Mouse (Mus musculus): ENCODE results near the gene Prc1. TPM values are rescaled to one million over a fixed set of nuclear protein-coding genes. Genes with fewer than 3 reads are reported as not detected.

Prc1 gene
- polyA plus RNA-seq, 1 experiment: 12.2 TPM

GRCm38 (mm10) chr7:80341793-80342192 lies 47.5 kb downstream of the Prc1 start:
- TF ChIP-seq CTCF (IDR thresholded peaks at IDR 0.05; ENCODE audit: extremely low read depth, insufficient read depth, insufficient read length, insufficient replicate concordance) (no peak), POLR2A (IDR thresholded peaks at IDR 0.05; ENCODE audit: low read depth, low read length) (no peak)
- Histone ChIP-seq H3K4me3 (ENCODE audit: extremely low read depth, insufficient read depth, insufficient read length) (no peak overlapping the region), H3K27me3 (ENCODE audit: control insufficient read depth, insufficient read depth, low read length) (no peaks in the 10 kb centered on the region), H3K27ac (ENCODE audit: insufficient read depth, low read length) (no peak overlapping the region), H3K4me1 (ENCODE audit: control insufficient read depth, insufficient read depth, insufficient read length) (peaks cover 14% of the 10 kb centered on the region), H3K36me3 (ENCODE audit: control insufficient read depth, insufficient read depth, low read length) (peaks cover 4% of the 10 kb centered on the region; the same call in 1 of the 2 replicates)
- no peak for DNase-seq (ENCODE audit: low read depth in 1 of 2, low spot score in 2 of 2)
- WGBS: 82% methylated on average over 7 of the region's 7 CpGs

- 1% methylated on average over 25 of the region's 25 CpGs for WGBS
- Histone ChIP-seq H3K27ac (ENCODE audit: insufficient read depth, low read length) (peak within 1 kb of the TSS; percentile 87), H3K4me3 (ENCODE audit: extremely low read depth, insufficient read depth, insufficient read length) (peak within 1 kb of the TSS; percentile 82), H3K4me1 (ENCODE audit: control insufficient read depth, insufficient read depth, insufficient read length) (peaks cover 14% of the 10 kb centered on the region), H3K27me3 (ENCODE audit: control insufficient read depth, insufficient read depth, low read length) (no peaks in the 10 kb centered on the region), H3K36me3 (ENCODE audit: control insufficient read depth, insufficient read depth, low read length) (no peaks in the 10 kb centered on the region)
- TF ChIP-seq POLR2A (IDR thresholded peaks at IDR 0.05; ENCODE audit: low read depth, low read length) (peak; percentile 81), CTCF (IDR thresholded peaks at IDR 0.05; ENCODE audit: extremely low read depth, insufficient read depth, insufficient read length, insufficient replicate concordance) (peak; percentile 72; the same call in 1 of the 2 replicates)
- DNase-seq (ENCODE audit: low read depth in 1 of 2, low spot score in 2 of 2): peak; percentile 90 to 92
Observed at GRCm38 (mm10) chr7:80342858-80343257, 48.6 kb downstream of the Prc1 start, which contains the start of gene Hddc3. Hddc3 (plus strand) TSS chr7:80343104.

- WGBS: 26% methylated on average over 19 of the region's 19 CpGs
- peaks cover 14% of the 10 kb centered on the region for H3K4me1 ChIP-seq (ENCODE audit: control insufficient read depth, insufficient read depth, insufficient read length)
Observed at GRCm38 (mm10) chr7:80343270-80344018, 49.2 kb downstream of the Prc1 start.

GRCm38 (mm10) chr7:80346173-80346572 lies 51.9 kb downstream of the Prc1 start:
- Histone ChIP-seq H3K27me3 (ENCODE audit: control insufficient read depth, insufficient read depth, low read length) (no peaks in the 10 kb centered on the region), H3K36me3 (ENCODE audit: control insufficient read depth, insufficient read depth, low read length) (peaks cover 8% of the 10 kb centered on the region), H3K4me3 (ENCODE audit: extremely low read depth, insufficient read depth, insufficient read length) (no peak overlapping the region), H3K27ac (ENCODE audit: insufficient read depth, low read length) (no peak overlapping the region), H3K4me1 (ENCODE audit: control insufficient read depth, insufficient read depth, insufficient read length) (peaks cover 7% of the 10 kb centered on the region; the same call in 1 of the 2 replicates)
- DNase-seq (ENCODE audit: low read depth in 1 of 2, low spot score in 2 of 2): no peak
- TF ChIP-seq POLR2A (IDR thresholded peaks at IDR 0.05; ENCODE audit: low read depth, low read length) (no peak), CTCF (IDR thresholded peaks at IDR 0.05; ENCODE audit: extremely low read depth, insufficient read depth, insufficient read length, insufficient replicate concordance) (no peak)
- WGBS: 90% methylated on average over 9 of the region's 9 CpGs

More at GRCm38 (mm10) chr7:80343270-80344018, 49.2 kb downstream of the Prc1 start:
- TF ChIP-seq POLR2A (IDR thresholded peaks at IDR 0.05; ENCODE audit: low read depth, low read length) (no peak), CTCF (IDR thresholded peaks at IDR 0.05; ENCODE audit: extremely low read depth, insufficient read depth, insufficient read length, insufficient replicate concordance) (no peak)
- H3K36me3 ChIP-seq (ENCODE audit: control insufficient read depth, insufficient read depth, low read length): no peaks in the 10 kb centered on the region
- DNase-seq (ENCODE audit: low read depth in 1 of 2, low spot score in 2 of 2): no peak
- H3K4me3 ChIP-seq (ENCODE audit: extremely low read depth, insufficient read depth, insufficient read length): peak overlapping the region; percentile 82
- peak overlapping the region; percentile 87 for H3K27ac ChIP-seq (ENCODE audit: insufficient read depth, low read length)
- H3K27me3 ChIP-seq (ENCODE audit: control insufficient read depth, insufficient read depth, low read length): no peaks in the 10 kb centered on the region

GRCm38 (mm10) chr7:80346830-80347229 lies 52.6 kb downstream of the Prc1 start:
- H3K27me3 ChIP-seq (ENCODE audit: control insufficient read depth, insufficient read depth, low read length): no peaks in the 10 kb centered on the region
- no peak for TF ChIP-seq POLR2A (IDR thresholded peaks at IDR 0.05; ENCODE audit: low read depth, low read length)
- TF ChIP-seq CTCF (IDR thresholded peaks at IDR 0.05; ENCODE audit: extremely low read depth, insufficient read depth, insufficient read length, insufficient replicate concordance): no peak
- peaks cover 7% of the 10 kb centered on the region; the same call in 1 of the 2 replicates for H3K4me1 ChIP-seq (ENCODE audit: control insufficient read depth, insufficient read depth, insufficient read length)
- peaks cover 13% of the 10 kb centered on the region for H3K36me3 ChIP-seq (ENCODE audit: control insufficient read depth, insufficient read depth, low read length)
- no peak for DNase-seq (ENCODE audit: low read depth in 1 of 2, low spot score in 2 of 2)
- H3K4me3 ChIP-seq (ENCODE audit: extremely low read depth, insufficient read depth, insufficient read length): no peak overlapping the region
- 67% methylated on average over 5 of the region's 5 CpGs for WGBS
- H3K27ac ChIP-seq (ENCODE audit: insufficient read depth, low read length): no peak overlapping the region

GRCm38 (mm10) chr7:80347670-80348586 lies 53.7 kb downstream of the Prc1 start:
- peaks cover 7% of the 10 kb centered on the region; the same call in 1 of the 2 replicates for H3K4me1 ChIP-seq (ENCODE audit: control insufficient read depth, insufficient read depth, insufficient read length)

More at GRCm38 (mm10) chr7:80347670-80348586, 53.7 kb downstream of the Prc1 start:
- Histone ChIP-seq H3K27ac (ENCODE audit: insufficient read depth, low read length) (no peak overlapping the region), H3K36me3 (ENCODE audit: control insufficient read depth, insufficient read depth, low read length) (peaks cover 19% of the 10 kb centered on the region), H3K4me3 (ENCODE audit: extremely low read depth, insufficient read depth, insufficient read length) (no peak overlapping the region), H3K27me3 (ENCODE audit: control insufficient read depth, insufficient read depth, low read length) (no peaks in the 10 kb centered on the region)
- no peak for TF ChIP-seq POLR2A (IDR thresholded peaks at IDR 0.05; ENCODE audit: low read depth, low read length)
- TF ChIP-seq CTCF (IDR thresholded peaks at IDR 0.05; ENCODE audit: extremely low read depth, insufficient read depth, insufficient read length, insufficient replicate concordance): no peak
- WGBS: 85% methylated on average over 13 of the region's 13 CpGs
- no peak for DNase-seq (ENCODE audit: low read depth in 1 of 2, low spot score in 2 of 2)
